Mouse (Mus musculus): ENCODE data around the gene Sh2d5. TPM values are rescaled to one million over a fixed set of nuclear protein-coding genes. Genes with fewer than 3 reads are reported as not detected.
A peak's percentile ranks its signal among the peaks of the same experiment; 100 is the strongest.

Sh2d5 gene
- total RNA-seq, 4 experiments from 2014 or later, result 52.0 to 60.0 (median 56.8) TPM

DNA sequence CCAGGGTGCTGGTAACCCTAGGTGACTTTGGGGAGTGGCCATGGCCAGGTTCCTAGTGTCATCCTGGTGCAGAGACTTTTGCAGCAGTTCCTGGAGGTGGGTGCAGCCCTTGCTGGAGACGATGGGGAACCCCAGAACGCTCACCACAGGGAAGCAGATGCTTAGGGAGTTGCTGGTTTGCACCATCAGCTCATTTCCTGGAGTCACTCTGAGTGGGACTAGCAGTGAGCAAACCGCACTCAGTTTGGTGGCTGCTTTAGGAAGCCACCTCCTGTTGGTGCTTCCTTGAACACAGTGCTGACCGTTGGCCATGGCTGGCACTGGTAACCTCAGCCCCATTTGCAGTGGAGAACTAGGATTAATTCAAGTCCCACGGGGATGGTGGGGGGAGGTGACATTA is 9.3 kb downstream of the Sh2d5 start:
- no peak for DNase-seq (ENCODE audit: low spot score in 2 of 2)

DNA sequence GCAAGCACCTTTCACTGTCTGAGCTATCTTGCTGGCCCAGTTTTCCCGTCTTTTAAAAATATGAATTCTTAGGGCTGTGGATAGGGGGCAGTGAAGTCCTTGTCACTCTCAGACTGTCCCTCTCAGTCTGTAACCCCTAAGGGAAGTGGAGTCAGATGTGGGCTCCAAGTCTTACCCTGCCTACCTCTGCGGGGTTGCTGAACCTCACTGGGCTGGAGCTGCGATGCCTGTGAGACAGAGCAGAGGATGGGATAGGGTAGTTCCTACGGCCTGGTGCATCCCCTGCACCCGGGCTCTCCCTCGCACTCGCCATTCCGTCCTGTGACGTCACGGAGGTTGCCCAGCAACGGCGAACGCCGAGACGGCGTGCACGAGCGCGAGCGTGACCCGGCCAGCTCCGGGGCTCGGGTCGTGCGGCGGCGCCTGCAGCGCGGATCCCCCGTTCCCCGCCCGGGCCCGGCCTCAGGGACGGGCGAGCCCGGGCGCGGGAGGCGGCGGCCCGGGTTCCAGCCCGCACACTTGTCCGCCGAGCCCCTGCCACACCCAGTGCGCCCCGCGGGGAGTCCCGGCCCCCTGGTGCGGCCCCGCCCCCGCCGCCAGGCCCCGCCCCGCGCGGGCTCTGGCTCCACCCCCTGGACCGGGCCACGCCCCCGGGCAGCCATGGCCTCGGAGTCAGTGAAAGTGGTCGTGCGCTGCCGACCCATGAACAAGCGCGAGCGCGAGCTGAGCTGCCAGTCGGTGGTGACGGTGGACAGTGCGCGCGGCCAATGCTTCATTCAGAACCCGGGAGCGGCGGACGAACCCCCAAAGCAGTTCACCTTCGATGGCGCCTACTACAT is 11.9 kb downstream of the Sh2d5 start:
- DNase-seq (ENCODE audit: low spot score in 2 of 2), result peak; percentile 84 to 86

GRCm38 (mm10) chr4:138267869-138268268 is 17.7 kb downstream of the Sh2d5 start:
- no peak for DNase-seq (ENCODE audit: low spot score in 2 of 2)

- DNase-seq (ENCODE audit: low spot score in 2 of 2), result peak; percentile 58 to 64
These were observed 22.1 kb downstream of the Sh2d5 start for GRCm38 (mm10) chr4:138272011-138272997.

GRCm38 (mm10) chr4:138278346-138278745 is 28.1 kb downstream of the Sh2d5 start:
- DNase-seq (ENCODE audit: low spot score in 2 of 2), result peak in 1 of 2 experiments; percentile 27

- peak; percentile 59 to 72 for DNase-seq (ENCODE audit: low spot score in 2 of 2)
These were observed 32.6 kb downstream of the Sh2d5 start for GRCm38 (mm10) chr4:138282834-138283233.

GRCm38 (mm10) chr4:138286411-138286810 is 36.2 kb downstream of the Sh2d5 start:
- no peak for DNase-seq (ENCODE audit: low spot score in 2 of 2)

DNA sequence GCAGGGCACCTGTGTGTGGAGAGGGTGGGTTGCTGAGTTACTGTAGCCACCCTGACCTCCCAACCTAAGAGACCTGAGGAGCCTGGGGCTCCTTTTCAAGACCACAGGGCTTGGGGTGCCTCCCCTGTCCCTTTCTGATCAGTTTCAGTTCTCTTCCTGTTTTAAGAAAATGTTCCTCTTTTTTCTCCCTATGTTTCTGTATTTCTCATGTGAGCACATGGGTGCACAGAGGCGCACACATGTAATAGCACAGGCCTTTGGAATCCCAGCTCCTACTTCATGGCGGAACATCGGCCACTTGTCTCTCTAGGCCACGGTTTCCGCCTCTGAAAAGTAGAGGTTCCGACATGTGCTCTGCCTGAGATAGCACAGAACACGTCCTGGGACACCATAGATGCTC is 38.5 kb downstream of the Sh2d5 start:
- no peak for DNase-seq (ENCODE audit: low spot score in 2 of 2)

GRCm38 (mm10) chr4:138292028-138292427 is 41.8 kb downstream of the Sh2d5 start:
- no peak for DNase-seq (ENCODE audit: low spot score in 2 of 2)

DNA sequence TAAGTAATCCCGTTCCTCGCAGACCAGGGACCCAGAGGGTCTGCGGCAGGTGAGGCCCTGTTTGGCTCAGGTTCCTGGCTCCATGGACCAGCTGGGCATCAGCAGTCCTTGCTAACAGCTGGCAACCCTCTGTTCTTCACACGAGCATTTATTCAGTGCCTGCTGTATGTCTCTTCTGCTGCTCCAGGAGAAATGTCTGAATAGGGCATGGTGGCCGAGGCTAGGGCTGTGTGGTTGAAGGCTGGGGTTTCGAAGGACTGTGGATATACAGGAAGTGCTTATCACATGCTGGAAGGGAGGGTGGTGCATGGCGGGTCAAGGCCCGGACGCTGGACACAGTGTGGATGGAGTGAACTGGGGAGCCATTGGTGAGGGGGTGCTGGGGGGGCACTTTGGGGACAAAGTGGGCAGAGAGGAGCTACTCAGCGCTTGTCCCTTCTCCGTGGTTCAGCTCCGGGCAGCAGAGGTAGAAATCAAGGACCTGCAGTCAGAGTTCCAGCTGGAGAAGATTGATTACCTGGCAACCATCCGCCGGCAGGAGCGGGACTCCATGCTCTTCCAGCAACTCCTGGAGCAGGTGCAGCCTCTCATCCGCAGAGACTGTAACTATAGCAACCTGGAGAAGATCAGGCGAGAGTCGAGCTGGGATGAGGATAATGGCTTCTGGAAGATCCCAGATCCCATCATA is 43.2 kb downstream of the Sh2d5 start:
- DNase-seq (ENCODE audit: low spot score in 2 of 2), result no peak

DNA sequence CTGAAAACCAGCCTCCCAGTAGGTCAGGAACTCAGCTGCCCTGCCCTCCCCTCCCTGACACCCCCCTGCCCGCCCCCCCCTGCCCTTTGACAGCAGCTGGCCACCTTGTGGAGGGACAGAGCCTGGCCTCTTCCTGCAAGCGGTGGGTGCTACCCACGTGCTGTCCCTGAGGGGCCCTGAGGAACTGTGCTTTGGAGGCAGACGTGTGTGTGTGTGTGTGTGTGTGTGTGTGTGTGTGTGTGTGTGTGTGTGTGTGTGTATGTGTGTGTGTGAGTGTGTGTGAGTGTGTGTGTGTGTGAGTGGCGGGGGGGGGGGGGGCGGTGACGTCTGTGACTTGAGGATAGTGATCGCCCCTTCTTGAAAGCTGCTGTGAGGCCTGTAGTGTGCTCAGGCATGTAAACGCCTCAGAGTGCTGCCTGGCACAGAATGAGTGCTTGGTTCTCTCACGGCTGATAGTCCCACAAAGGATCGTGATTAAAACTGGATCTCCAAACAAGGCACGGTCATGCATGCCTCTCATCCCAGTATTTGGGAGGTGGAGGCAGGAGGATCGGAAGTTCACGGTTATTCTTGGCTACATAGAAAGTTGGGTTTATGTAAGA is 43.8 kb downstream of the Sh2d5 start:
- no peak for DNase-seq (ENCODE audit: low spot score in 2 of 2)

- no peak for DNase-seq (ENCODE audit: low spot score in 2 of 2)
These were observed 51.1 kb downstream of the Sh2d5 start for GRCm38 (mm10) chr4:138301271-138301780.

GRCm38 (mm10) chr4:138303011-138303410 is 52.8 kb downstream of the Sh2d5 start:
- DNase-seq (ENCODE audit: low spot score in 2 of 2), result no peak

DNA sequence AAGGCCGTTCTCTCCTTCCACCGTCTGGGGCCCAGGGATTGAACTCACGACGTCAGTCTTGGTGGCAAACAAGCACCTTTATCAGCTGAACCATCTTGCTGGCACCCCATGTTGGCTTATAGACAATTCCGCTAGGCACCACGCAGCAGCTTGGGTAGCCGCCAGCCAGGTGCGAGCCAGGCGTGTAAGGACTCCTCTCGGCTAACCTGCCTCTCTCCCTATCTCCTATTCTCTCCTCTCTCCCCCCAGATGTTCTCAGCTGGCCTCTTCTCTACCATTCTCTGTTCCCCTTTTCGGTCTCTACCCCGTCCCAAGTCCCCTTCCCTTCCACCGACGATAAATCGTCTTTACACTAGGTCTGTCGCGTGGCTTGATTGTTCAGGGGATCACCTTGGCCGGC is 53.5 kb downstream of the Sh2d5 start:
- DNase-seq (ENCODE audit: low spot score in 2 of 2), result no peak

- peak; percentile 98 for DNase-seq (ENCODE audit: low spot score in 2 of 2)
These were observed 54.3 kb downstream of the Sh2d5 start, which contains the start of gene Ddost for GRCm38 (mm10) chr4:138304340-138305104. Gene Ddost, plus strand, starts transcription at chr4:138304730.

- DNase-seq (ENCODE audit: low spot score in 2 of 2), result no peak
These were observed 56.8 kb downstream of the Sh2d5 start for GRCm38 (mm10) chr4:138307025-138307424.

DNA sequence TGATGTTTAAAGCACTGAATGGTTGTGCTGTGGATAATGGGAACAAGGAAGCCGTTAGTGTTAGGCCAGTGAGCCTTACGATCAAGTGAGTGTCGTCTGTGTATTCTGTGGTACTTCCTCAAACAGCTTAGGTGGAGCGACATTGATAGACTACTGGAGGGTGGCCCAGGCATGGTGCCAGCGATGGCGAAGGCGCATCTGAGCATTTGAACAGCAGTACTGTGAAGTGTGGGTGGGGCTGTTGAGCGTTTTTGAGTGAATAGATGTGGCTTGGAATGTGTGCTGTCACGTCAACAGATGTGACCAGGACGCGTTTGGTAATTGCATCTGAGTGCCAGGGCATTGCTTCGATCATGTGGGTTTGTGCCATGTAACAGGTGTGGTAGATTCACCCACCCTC is 57.5 kb downstream of the Sh2d5 start:
- DNase-seq (ENCODE audit: low spot score in 2 of 2), result no peak

DNA sequence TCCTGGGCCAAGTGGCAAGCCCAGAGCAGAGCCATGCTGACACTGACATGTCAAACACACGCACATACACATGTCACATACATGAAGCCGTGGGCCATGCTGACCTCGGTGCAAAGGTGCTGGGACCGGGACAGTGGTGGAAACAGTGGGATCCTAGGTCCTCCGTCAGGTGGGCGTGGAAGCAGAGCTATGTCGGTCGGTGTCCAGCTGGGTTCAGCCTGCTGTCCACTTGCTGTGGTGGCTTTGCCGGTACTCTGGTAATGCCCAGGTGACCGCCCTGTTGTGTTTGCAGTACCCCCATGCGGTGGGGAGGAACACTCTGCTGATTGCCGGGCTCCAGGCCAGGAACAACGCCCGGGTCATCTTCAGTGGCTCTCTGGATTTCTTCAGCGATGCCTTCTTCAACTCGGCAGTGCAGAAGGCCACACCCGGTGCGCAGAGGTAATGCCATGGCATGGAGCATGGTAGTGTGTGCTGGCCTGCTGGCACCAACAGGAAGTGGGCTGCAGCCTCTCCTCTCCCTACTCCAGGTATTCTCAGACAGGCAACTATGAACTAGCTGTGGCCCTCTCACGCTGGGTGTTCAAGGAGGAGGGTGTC is 60.2 kb downstream of the Sh2d5 start:
- no peak for DNase-seq (ENCODE audit: low spot score in 2 of 2)

Data from layer of hippocampus, adult 8-10 months (tissue).